Mouse (Mus musculus): ENCODE measurements around the gene Tpst2.
"Not testable (repeated sequence)": the region's sequence is repeated elsewhere in the genome, so short reads cannot be mapped to it uniquely, and the experiment has no call there.

Gene Tpst2

GRCm38 (mm10) chr5:112298226-112298988 lies 21.9 kb downstream of the Tpst2 start:
- DNase-seq (ENCODE audit: low read depth), result peak; percentile 67

- no peak for DNase-seq (ENCODE audit: low read depth)
These were observed 22.9 kb downstream of the Tpst2 start for GRCm38 (mm10) chr5:112299399-112299798.

- no peak for DNase-seq (ENCODE audit: low read depth)
These were observed 23.6 kb downstream of the Tpst2 start for GRCm38 (mm10) chr5:112300112-112300511.

- no peak for DNase-seq (ENCODE audit: low read depth)
These were observed 24.3 kb downstream of the Tpst2 start for GRCm38 (mm10) chr5:112300721-112301308.

- DNase-seq (ENCODE audit: low read depth), result peak; percentile 60
These were observed 25.2 kb downstream of the Tpst2 start for GRCm38 (mm10) chr5:112301694-112302093.

GRCm38 (mm10) chr5:112302310-112302709 lies 25.8 kb downstream of the Tpst2 start:
- DNase-seq (ENCODE audit: low read depth), result no peak

- no peak for DNase-seq (ENCODE audit: low read depth)
These were observed 29.4 kb downstream of the Tpst2 start for GRCm38 (mm10) chr5:112305842-112306241.

GRCm38 (mm10) chr5:112313222-112313885 lies 36.9 kb downstream of the Tpst2 start:
- DNase-seq (ENCODE audit: low read depth), result no peak

GRCm38 (mm10) chr5:112316468-112316867 lies 40.0 kb downstream of the Tpst2 start:
- DNase-seq (ENCODE audit: low read depth), result no peak

- no peak for DNase-seq (ENCODE audit: low read depth)
These were observed 40.8 kb downstream of the Tpst2 start for GRCm38 (mm10) chr5:112317328-112317727.

- not testable (repeated sequence) for DNase-seq (ENCODE audit: low read depth)
These were observed 42.9 kb downstream of the Tpst2 start for GRCm38 (mm10) chr5:112319343-112319742.

GRCm38 (mm10) chr5:112320379-112320778 lies 43.9 kb downstream of the Tpst2 start:
- no peak for DNase-seq (ENCODE audit: low read depth)

GRCm38 (mm10) chr5:112320936-112321335 lies 44.4 kb downstream of the Tpst2 start:
- DNase-seq (ENCODE audit: low read depth), result no peak

GRCm38 (mm10) chr5:112321376-112321775 lies 44.9 kb downstream of the Tpst2 start:
- DNase-seq (ENCODE audit: low read depth), result no peak

- no peak for DNase-seq (ENCODE audit: low read depth)
These were observed 46.8 kb downstream of the Tpst2 start for GRCm38 (mm10) chr5:112323246-112323645.

- peak; percentile 85 for DNase-seq (ENCODE audit: low read depth)
These were observed 48.4 kb downstream of the Tpst2 start for GRCm38 (mm10) chr5:112324637-112325545.

- DNase-seq (ENCODE audit: low read depth), result peak; percentile 92
These were observed 49.3 kb downstream of the Tpst2 start, which contains the start of gene Tfip11 for GRCm38 (mm10) chr5:112325546-112326445. TSS of gene Tfip11 (plus strand) at chr5:112326358.

- no peak for DNase-seq (ENCODE audit: low read depth)
These were observed 50.0 kb downstream of the Tpst2 start for GRCm38 (mm10) chr5:112326446-112327009.

- no peak for DNase-seq (ENCODE audit: low read depth)
These were observed 51.4 kb downstream of the Tpst2 start for GRCm38 (mm10) chr5:112327854-112328253.

- DNase-seq (ENCODE audit: low read depth), result no peak
These were observed 53.5 kb downstream of the Tpst2 start for GRCm38 (mm10) chr5:112329805-112330564.
